8 mouse cellular contexts compared by ENCODE assay signal in the genomic region with DNA sequence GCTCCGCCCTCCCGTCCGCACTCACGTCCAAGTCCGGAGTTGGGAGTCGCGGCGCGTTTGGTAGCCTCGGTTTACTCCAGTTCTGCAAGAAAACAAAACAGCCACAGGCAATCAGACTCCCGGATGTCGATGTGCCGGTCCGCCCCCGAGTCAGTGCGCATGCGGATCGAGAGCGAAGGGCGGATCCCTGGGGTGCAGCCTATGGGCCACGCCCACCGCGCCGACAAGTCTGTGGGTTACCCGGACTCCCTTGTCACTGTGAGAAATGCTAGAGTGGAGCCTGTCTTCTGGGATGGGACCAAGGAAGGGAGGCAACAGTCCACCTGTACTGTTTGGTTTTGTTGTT. TPM values are rescaled to one million over a fixed set of nuclear protein-coding genes. Genes with fewer than 3 reads are reported as not detected.
A peak's percentile ranks its signal among the peaks of the same experiment; 100 is the strongest.
DNase-seq lines count a peak whose midpoint lies in the region; ATAC-seq and TF ChIP-seq lines count a peak whose summit lies in the region.

A gene (minus strand): TSS at position 161 of the 346 bp plus-strand sequence.

- H3K4me1 ChIP-seq in heart, embryonic 10.5 days: peaks cover 16% of the 10 kb centered on the region
- H3K4me1 ChIP-seq in kidney, embryonic 15.5 days: peaks cover 17% of the 10 kb centered on the region

- WGBS in heart, embryonic 10.5 days: 0% methylated on average over 25 of the region's 25 CpGs
- whole genome bisulfite sequencing in kidney, embryonic 15.5 days: under 1% methylated on average over 25 of the region's 25 CpGs

- peak; percentile 88 for ATAC-seq in erythroblast, adult 5-6 weeks (replicated peaks; ENCODE audit: low FRiP score, poor library complexity, severe bottlenecking)
- ATAC-seq in kidney, embryonic 15.5 days (replicated peaks; ENCODE audit: low FRiP score): peak; percentile 94

- H3K4me2 ChIP-seq in kidney, embryonic 15.5 days: peak within 1 kb of the TSS; percentile 57

- H3K9ac ChIP-seq in kidney, embryonic 15.5 days: peak within 1 kb of the TSS; percentile 87

- H3K9me3 ChIP-seq in heart, embryonic 10.5 days: no peaks in the 10 kb centered on the region
- H3K9me3 ChIP-seq in kidney, embryonic 15.5 days (replicated peaks): no peaks in the 10 kb centered on the region

- peak within 1 kb of the TSS; percentile 94 for H3K27ac ChIP-seq in heart, embryonic 10.5 days
- H3K27ac ChIP-seq in kidney, embryonic 15.5 days: peak within 1 kb of the TSS; percentile 97

- peak; percentile 96 for DNase-seq in CD4-positive helper T cell, adult 2 months (ENCODE audit: low read depth, low spot score)
- DNase-seq in brain, embryonic 14.5 days (ENCODE audit: low read depth): peak; percentile 97
- peak; percentile 97 for DNase-seq in heart, embryonic 10.5 days (ENCODE audit: low spot score)
- peak; percentile 98 for DNase-seq in liver
- peak; percentile 81 to 91 for DNase-seq in monocyte, adult 2 months (ENCODE audit: low read depth in 1 of 2, low spot score in 2 of 2)
- peak; percentile 95 to 96 for DNase-seq in spleen, postnatal 14 days (ENCODE audit: low spot score in 2 of 2)

- peak; percentile 33; the same call in 1 of the 2 replicates for TF ChIP-seq POLR2A in brain, embryonic 14.5 days (IDR thresholded peaks at IDR 0.05; ENCODE audit: borderline replicate concordance, extremely low read depth, insufficient read depth, insufficient read length, poor library complexity, severe bottlenecking)

- no peak for TF ChIP-seq CTCF in brain, embryonic 14.5 days (IDR thresholded peaks at IDR 0.05; ENCODE audit: borderline replicate concordance, extremely low read depth, insufficient read depth, insufficient read length)

- H3K4me3 ChIP-seq in heart, embryonic 10.5 days: peak within 1 kb of the TSS; percentile 94
- H3K4me3 ChIP-seq in kidney, embryonic 15.5 days (replicated peaks): peak within 1 kb of the TSS; percentile 98

- H3K27me3 ChIP-seq in heart, embryonic 10.5 days (ENCODE audit: insufficient read depth, poor library complexity, severe bottlenecking): no peaks in the 10 kb centered on the region
- no peaks in the 10 kb centered on the region for H3K27me3 ChIP-seq in kidney, embryonic 15.5 days

- H3K36me3 ChIP-seq in heart, embryonic 10.5 days: peaks cover 24% of the 10 kb centered on the region
- peaks cover 28% of the 10 kb centered on the region for H3K36me3 ChIP-seq in kidney, embryonic 15.5 days

RNA-seq across cellular contexts. Expression of the gene that starts here (rescaled TPM):
- 132 and 143 TPM in 2 replicates for polyA plus RNA-seq in brain, embryonic 14.5 days (2012; rRNA removed)
- total RNA-seq in erythroblast, adult 5-6 weeks (2015; ENCODE audit: low replicate concordance): 150 and 151 TPM in 2 replicates
- 200 and 208 TPM in 2 replicates for total RNA-seq in erythroblast, adult 5-6 weeks (2017; ENCODE audit: low replicate concordance)
- polyA plus RNA-seq in heart, embryonic 10.5 days (2016; fragmentation: Nextera tagmentation; extraction: Ambion mirVana): 129 and 131 TPM in 2 replicates
- polyA plus RNA-seq in kidney, embryonic 15.5 days (2015; fragmentation: Nextera tagmentation; extraction: Ambion mirVana): 173 and 174 TPM in 2 replicates

Comparison
In these comparisons a context has a peak if more than half of its experiments do, and no peak if none do; other contexts are left out.
1. Peak in every context shown above with its lines: DNase-seq, ATAC-seq, H3K4me3 ChIP-seq and H3K27ac ChIP-seq.